Mouse (Mus musculus): ENCODE results near the gene Mrpl55.
A peak's percentile ranks its signal among the peaks of the same experiment; 100 is the strongest.
"Not testable (repeated sequence)": the region's sequence is repeated elsewhere in the genome, so short reads cannot be mapped to it uniquely, and the experiment has no call there.

The Mrpl55 gene

GRCm38 (mm10) chr11:59191231-59192058 is 10.8 kb upstream of the Mrpl55 start:
- peak; percentile 71 to 79 for DNase-seq (ENCODE audit: low spot score in 2 of 2)

- no peak for DNase-seq (ENCODE audit: low spot score in 2 of 2)
Observed at GRCm38 (mm10) chr11:59192059-59192386, 10.3 kb upstream of the Mrpl55 start, which contains the start of gene Guk1. Gene Guk1 (minus strand): TSS chr11:59192212.

GRCm38 (mm10) chr11:59196230-59196629 is 6.1 kb upstream of the Mrpl55 start:
- DNase-seq (ENCODE audit: low spot score in 2 of 2) = no peak

- no peak for DNase-seq (ENCODE audit: low spot score in 2 of 2)
Observed at GRCm38 (mm10) chr11:59201216-59202002, 877 bp upstream of the Mrpl55 start.

GRCm38 (mm10) chr11:59208153-59208831 is 6.0 kb downstream of the Mrpl55 start, which contains the start of gene 2310033P09Rik:
Gene 2310033P09Rik (plus strand): TSS chr11:59208321.
- peak; percentile 89 to 94 for DNase-seq (ENCODE audit: low spot score in 2 of 2)

- peak in 1 of 2 experiments; percentile 63 for DNase-seq (ENCODE audit: low spot score in 2 of 2)
Observed at GRCm38 (mm10) chr11:59209003-59209441, 6.7 kb downstream of the Mrpl55 start.

- DNase-seq (ENCODE audit: low spot score in 2 of 2) = no peak
Observed at GRCm38 (mm10) chr11:59209580-59209979, 7.3 kb downstream of the Mrpl55 start.

GRCm38 (mm10) chr11:59210020-59210419 is 7.7 kb downstream of the Mrpl55 start:
- DNase-seq (ENCODE audit: low spot score in 2 of 2) = no peak

GRCm38 (mm10) chr11:59211561-59211960 is 9.3 kb downstream of the Mrpl55 start:
- not testable (repeated sequence) for DNase-seq (ENCODE audit: low spot score in 2 of 2)

- DNase-seq (ENCODE audit: low spot score in 2 of 2) = not testable (repeated sequence)
Observed at GRCm38 (mm10) chr11:59212320-59212719, 10.0 kb downstream of the Mrpl55 start.

- DNase-seq (ENCODE audit: low spot score in 2 of 2) = no peak
Observed at GRCm38 (mm10) chr11:59212892-59213494, 10.7 kb downstream of the Mrpl55 start.

- DNase-seq (ENCODE audit: low spot score in 2 of 2) = no peak
Observed at GRCm38 (mm10) chr11:59216955-59217354, 14.7 kb downstream of the Mrpl55 start.

- no peak for DNase-seq (ENCODE audit: low spot score in 2 of 2)
Observed at GRCm38 (mm10) chr11:59218389-59218998, 16.2 kb downstream of the Mrpl55 start.

GRCm38 (mm10) chr11:59219064-59219463 is 16.8 kb downstream of the Mrpl55 start:
- no peak for DNase-seq (ENCODE audit: low spot score in 2 of 2)

GRCm38 (mm10) chr11:59221604-59222003 is 19.3 kb downstream of the Mrpl55 start:
- DNase-seq (ENCODE audit: low spot score in 2 of 2) = no peak

- DNase-seq (ENCODE audit: low spot score in 2 of 2) = no peak
Observed at GRCm38 (mm10) chr11:59222306-59222705, 20.0 kb downstream of the Mrpl55 start.

- DNase-seq (ENCODE audit: low spot score in 2 of 2) = no peak
Observed at GRCm38 (mm10) chr11:59224025-59224424, 21.7 kb downstream of the Mrpl55 start.

- no peak for DNase-seq (ENCODE audit: low spot score in 2 of 2)
Observed at GRCm38 (mm10) chr11:59224470-59224869, 22.2 kb downstream of the Mrpl55 start.

- DNase-seq (ENCODE audit: low spot score in 2 of 2) = no peak
Observed at GRCm38 (mm10) chr11:59225167-59225566, 22.9 kb downstream of the Mrpl55 start.

GRCm38 (mm10) chr11:59226251-59226650 is 24.0 kb downstream of the Mrpl55 start:
- no peak for DNase-seq (ENCODE audit: low spot score in 2 of 2)
